Mouse (Mus musculus) liver, adult 2 months (tissue): ENCODE results near the gene Ptges2. TPM values are rescaled to one million over a fixed set of nuclear protein-coding genes. Genes with fewer than 3 reads are reported as not detected.
A peak's percentile ranks its signal among the peaks of the same experiment; 100 is the strongest.

Experiments
- DNase-seq: peaks from one replicate; pipeline ENCODE4 v3.0.0-alpha.2; 2011; ENCODE audit warnings: low read depth, low spot score; ENCODE audit errors: extremely low read depth
- H3K27ac ChIP-seq: fragments of 200-500 bp; replicated peaks from 2 replicates; pipeline ENCODE4 v1.5.1; 2012; ENCODE audit warnings: low read depth, mild to moderate bottlenecking, control low read depth, inconsistent platforms, low read length; ENCODE audit not compliant: insufficient read depth
- H3K27me3 ChIP-seq: fragments of 200-500 bp; 2 replicates; pipeline ENCODE4 v1.6.1; 2012; ENCODE audit warnings: mild to moderate bottlenecking, moderate library complexity, low read length, inconsistent platforms; ENCODE audit not compliant: control insufficient read depth, insufficient read depth
- H3K36me3 ChIP-seq: fragments of 200-500 bp; 2 replicates; pipeline ENCODE4 v1.6.1; 2012; ENCODE audit warnings: low read length, inconsistent platforms; ENCODE audit not compliant: control insufficient read depth, insufficient read depth
- H3K4me1 ChIP-seq: fragments of 200-500 bp; 2 replicates; pipeline ENCODE4 v1.6.1; 2011; ENCODE audit warnings: low read length; ENCODE audit not compliant: control insufficient read depth, insufficient read depth
- H3K4me3 ChIP-seq: fragments of 200-500 bp; 2 replicates; pipeline ENCODE4 v1.5.1; 2011; ENCODE audit warnings: low read depth, mild to moderate bottlenecking, control low read depth, low read length, moderate library complexity; ENCODE audit not compliant: insufficient read depth
- H3K79me2 ChIP-seq: fragments of 200-500 bp; 2 replicates; pipeline ENCODE4 v1.6.1; 2012; ENCODE audit warnings: inconsistent platforms, mild to moderate bottlenecking, low read length, moderate library complexity; ENCODE audit not compliant: control insufficient read depth, insufficient read depth
- H3K9ac ChIP-seq: fragments of 200-500 bp; 2 replicates; pipeline ENCODE4 v1.6.1; 2012; ENCODE audit warnings: low read depth, mild to moderate bottlenecking, control low read depth, inconsistent platforms, low read length
- CTCF ChIP-seq: fragments of 200-500 bp; IDR thresholded peaks from 2 replicates; pipeline ENCODE4 v1.5.1; 2011; ENCODE audit warnings: low read depth, low read length, control low read depth
- POLR2A ChIP-seq: fragments of 200-500 bp; IDR thresholded peaks from 2 replicates; pipeline ENCODE4 v1.6.1; 2011; ENCODE audit warnings: low read length, control low read depth; ENCODE audit not compliant: insufficient read depth; ENCODE audit errors: extremely low read depth
- WGBS: fragments of 180-500 bp; shearing (Covaris S2); methylation state at CpG from one replicate; pipeline ENCODE4 v1.1.7; 2018; 5-methylcytosine and 5-hydroxymethylcytosine counted together
- polyA plus RNA-seq: library from polyadenylated mRNA; depleted of rRNA; stranded (reverse); fragments of >200 nt; gene quantifications from 2 replicates; pipeline ENCODE4 v1.2.3, GENCODE M21; 2012
- total RNA-seq: library from RNA; depleted of rRNA; stranded (reverse); fragments of >200 nt; gene quantifications from 2 replicates; pipeline ENCODE4 v1.2.3, GENCODE M21; 2014

Ptges2 gene
- total and polyA plus RNA-seq, 2 experiments = 24.4 to 30.7 TPM

DNA sequence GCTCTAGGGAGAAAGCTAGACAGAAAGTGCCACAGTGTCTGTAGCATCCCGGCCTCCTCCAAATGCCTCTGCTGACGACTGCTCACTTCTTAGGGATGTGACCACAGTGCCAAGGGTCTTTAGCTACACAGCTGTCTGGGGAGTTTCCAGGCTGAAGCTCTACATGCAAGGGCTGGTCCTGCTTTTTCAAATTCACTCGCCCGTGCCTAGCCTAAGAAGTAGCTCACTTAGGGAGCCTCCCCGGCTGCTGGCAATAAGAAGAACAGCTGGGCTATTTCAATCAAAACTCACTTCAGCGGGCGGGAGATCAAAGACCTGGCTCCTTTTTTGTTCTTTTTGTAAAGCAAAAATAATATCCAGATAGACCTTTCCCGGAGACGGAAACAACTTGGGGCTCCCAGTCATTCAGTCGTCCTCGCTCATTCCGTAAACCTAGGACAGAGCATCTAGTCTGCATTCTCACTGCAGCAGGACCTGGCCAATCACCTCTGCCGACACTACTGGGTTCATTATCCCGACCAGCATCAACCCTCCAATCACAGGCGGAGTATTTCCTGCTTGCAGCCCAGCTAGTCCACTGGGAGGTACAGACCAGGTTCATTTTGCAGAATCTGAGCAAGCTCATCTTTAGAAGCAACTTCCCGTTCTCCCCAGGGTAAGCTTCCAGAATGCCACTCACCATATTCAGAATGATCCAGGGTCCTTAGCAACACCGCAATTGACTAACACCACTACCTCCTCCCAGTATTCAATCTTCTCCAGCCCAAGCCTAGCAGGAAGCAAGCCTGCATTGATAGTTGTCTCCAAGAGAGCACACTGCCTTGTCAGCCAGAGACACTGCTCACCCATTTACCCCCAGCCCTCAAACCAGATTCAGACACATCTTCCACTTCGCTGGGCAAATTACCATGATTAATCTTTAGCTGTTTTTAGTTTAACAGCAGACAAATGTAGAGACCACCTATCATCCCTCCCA is 35.3 kb downstream of the Ptges2 start:
- H3K79me2 ChIP-seq = peaks cover 28% of the 10 kb centered on the region; the same call in 1 of the 2 replicates
- no peaks in the 10 kb centered on the region for H3K36me3 ChIP-seq
- no peak for TF ChIP-seq CTCF
- no peak overlapping the region for H3K9ac ChIP-seq
- H3K4me1 ChIP-seq = peaks cover 4% of the 10 kb centered on the region; the same call in 1 of the 2 replicates
- H3K4me3 ChIP-seq = no peak overlapping the region
- no peak overlapping the region for H3K27ac ChIP-seq
- 72% methylated on average over 18 of the region's 18 CpGs for WGBS
- no peaks in the 10 kb centered on the region for H3K27me3 ChIP-seq
- DNase-seq = no peak

GRCm38 (mm10) chr2:32436686-32437372 is 41.1 kb downstream of the Ptges2 start:
- peak; percentile 57 for DNase-seq
- peak overlapping the region; percentile 33 for H3K27ac ChIP-seq
- WGBS = 20% methylated on average over 3 of the region's 3 CpGs

GRCm38 (mm10) chr2:32437612-32438166 is 42.0 kb downstream of the Ptges2 start:
- peaks cover 33% of the 10 kb centered on the region; the same call in 1 of the 2 replicates for H3K79me2 ChIP-seq
- H3K27me3 ChIP-seq = no peaks in the 10 kb centered on the region
- no peak overlapping the region for H3K9ac ChIP-seq
- no peak overlapping the region for H3K4me3 ChIP-seq
- DNase-seq = no peak
- H3K27ac ChIP-seq = no peak overlapping the region; the same call in 1 of the 2 replicates
- 73% methylated on average over 2 of the region's 2 CpGs for WGBS
- no peaks in the 10 kb centered on the region for H3K36me3 ChIP-seq
- TF ChIP-seq CTCF (no peak), POLR2A (no peak)
- H3K4me1 ChIP-seq = peaks cover 29% of the 10 kb centered on the region

More at GRCm38 (mm10) chr2:32436686-32437372, 41.1 kb downstream of the Ptges2 start:
- Histone ChIP-seq H3K4me1 (peaks cover 28% of the 10 kb centered on the region), H3K9ac (no peak overlapping the region), H3K79me2 (peaks cover 31% of the 10 kb centered on the region; the same call in 1 of the 2 replicates), H3K4me3 (no peak overlapping the region), H3K27me3 (no peaks in the 10 kb centered on the region), H3K36me3 (no peaks in the 10 kb centered on the region)
- TF ChIP-seq POLR2A = no peak
- TF ChIP-seq CTCF = no peak

DNA sequence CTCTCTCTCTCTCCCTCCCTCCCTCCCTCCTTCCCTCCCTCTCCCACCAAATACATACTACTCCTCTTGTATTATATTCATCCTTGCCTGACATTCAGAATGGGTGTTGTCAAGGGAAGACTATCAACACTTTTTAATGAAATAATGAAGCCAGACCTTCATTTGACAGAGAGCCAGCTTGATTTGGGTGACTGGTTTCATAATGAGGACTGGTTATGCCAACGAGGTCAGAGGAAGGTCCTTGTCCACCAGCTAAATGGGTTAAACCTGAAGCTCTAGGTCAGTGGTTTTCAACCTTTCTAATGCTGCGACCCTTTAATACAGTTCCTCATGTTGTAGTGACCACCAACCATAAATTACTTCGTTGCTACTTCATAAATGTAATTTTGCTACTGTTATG is 43.0 kb downstream of the Ptges2 start:
- peaks cover 29% of the 10 kb centered on the region for H3K4me1 ChIP-seq
- no peaks in the 10 kb centered on the region for H3K36me3 ChIP-seq
- peaks cover 31% of the 10 kb centered on the region; the same call in 1 of the 2 replicates for H3K79me2 ChIP-seq
- H3K9ac ChIP-seq = no peak overlapping the region
- H3K4me3 ChIP-seq = no peak overlapping the region
- TF ChIP-seq POLR2A (no peak), CTCF (no peak)
- WGBS = 53% methylated on average over 3 of the region's 3 CpGs
- no peak overlapping the region for H3K27ac ChIP-seq
- peak; percentile 39 for DNase-seq
- no peaks in the 10 kb centered on the region for H3K27me3 ChIP-seq

- WGBS = 53% methylated on average over 6 of the region's 6 CpGs
- Histone ChIP-seq H3K4me1 (peaks cover 29% of the 10 kb centered on the region), H3K27ac (no peak overlapping the region), H3K36me3 (no peaks in the 10 kb centered on the region), H3K27me3 (no peaks in the 10 kb centered on the region), H3K4me3 (no peak overlapping the region), H3K79me2 (peaks cover 31% of the 10 kb centered on the region; the same call in 1 of the 2 replicates), H3K9ac (no peak overlapping the region)
- DNase-seq = no peak
- no peak for TF ChIP-seq POLR2A
- no peak for TF ChIP-seq CTCF
These were observed 43.5 kb downstream of the Ptges2 start for GRCm38 (mm10) chr2:32439177-32439576.
